Mouse (Mus musculus): ENCODE data around the gene Rfc1. TPM values are rescaled to one million over a fixed set of nuclear protein-coding genes. Genes with fewer than 3 reads are reported as not detected.

Rfc1 gene
- total RNA-seq, 1 experiment from 2014 or later = 41.1 TPM

DNA sequence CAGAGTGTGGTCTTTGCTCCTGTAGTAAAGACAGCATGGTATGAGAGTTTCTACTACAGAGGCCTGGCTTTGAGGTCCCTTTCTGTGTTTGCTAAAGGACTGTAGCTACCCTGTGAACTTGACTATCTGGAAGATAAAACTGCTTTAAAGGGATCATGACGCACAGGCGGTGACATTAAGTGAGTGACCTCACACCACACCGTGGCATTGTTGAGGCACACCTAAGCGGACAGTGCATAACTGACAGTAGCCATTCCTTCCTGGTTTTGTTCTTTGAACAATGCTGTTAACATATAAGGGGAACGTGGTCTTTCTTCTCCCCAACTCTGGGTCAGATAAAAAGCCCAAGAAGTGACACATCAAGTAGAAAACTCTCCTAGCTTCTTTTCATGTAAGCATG is 111.4 kb downstream of the Rfc1 start:
- no peak for ATAC-seq (replicated peaks; ENCODE audit: insufficient number of reproducible peaks, low FRiP score, low TSS enrichment, poor library complexity, severe bottlenecking)

DNA sequence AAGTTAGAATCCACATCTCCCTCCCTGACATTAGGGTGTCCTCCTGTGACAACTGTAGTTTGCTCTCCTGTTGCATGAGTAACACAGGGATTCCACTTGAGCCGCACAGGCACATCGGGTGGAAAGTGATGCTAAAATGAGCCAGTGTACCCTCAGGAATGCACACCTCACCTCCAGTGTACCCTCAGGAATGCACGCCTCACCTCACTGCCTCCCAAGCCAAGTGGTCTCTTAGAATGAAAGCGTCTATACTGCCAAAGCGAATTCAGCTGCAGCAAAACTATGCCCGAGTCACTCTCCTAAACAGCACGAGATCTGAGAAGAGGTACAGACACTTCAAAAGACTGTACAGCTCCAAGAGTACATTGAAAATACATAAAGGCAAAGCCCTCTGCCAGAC is 114.4 kb downstream of the Rfc1 start:
- ATAC-seq (replicated peaks; ENCODE audit: insufficient number of reproducible peaks, low FRiP score, low TSS enrichment, poor library complexity, severe bottlenecking) = no peak

DNA sequence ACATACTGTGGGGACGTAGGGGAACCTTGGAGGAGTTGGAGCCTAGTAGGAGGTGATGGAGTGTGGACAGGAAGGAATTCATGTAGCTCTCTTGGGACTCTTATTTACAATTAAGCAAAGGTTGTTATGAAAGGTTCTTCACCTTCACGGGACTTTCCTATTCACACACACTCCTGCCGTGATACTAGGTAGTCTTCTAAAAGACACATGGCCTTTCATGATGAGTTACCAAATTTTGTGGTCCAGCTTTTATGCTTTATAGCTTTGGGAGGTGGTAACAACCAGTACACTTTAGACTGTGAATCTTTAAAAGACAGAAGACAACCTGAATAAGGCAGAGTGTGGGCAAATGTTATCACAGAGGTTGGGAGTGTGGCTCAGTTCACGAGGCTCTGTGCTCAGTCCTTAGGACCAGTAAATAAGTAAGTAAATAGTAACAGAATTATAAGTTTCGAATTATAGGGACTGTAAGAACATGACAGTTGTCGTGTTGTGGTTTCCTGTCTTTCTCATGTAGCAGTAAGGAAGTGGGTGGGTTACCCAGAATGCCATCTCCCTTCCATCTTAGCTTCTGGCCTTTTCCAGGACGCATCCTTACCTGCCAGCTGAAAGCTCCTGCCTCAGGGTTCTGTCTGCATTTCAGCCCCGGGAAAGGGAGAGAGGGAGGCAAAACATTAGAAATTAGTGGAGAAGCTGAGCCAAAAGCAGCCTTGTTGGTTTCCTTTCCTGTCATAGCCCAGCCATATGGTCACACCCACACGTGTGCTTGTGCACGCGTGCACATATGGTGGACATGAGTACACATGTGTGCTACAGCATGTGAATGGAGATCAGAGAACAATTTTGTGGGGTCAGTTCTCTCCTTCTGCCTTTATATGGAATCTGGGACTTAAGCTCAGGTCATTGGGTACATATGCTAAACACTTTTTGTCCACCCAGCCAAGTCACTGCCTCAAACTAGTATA is 117.9 kb downstream of the Rfc1 start:
- ATAC-seq (replicated peaks; ENCODE audit: insufficient number of reproducible peaks, low FRiP score, low TSS enrichment, poor library complexity, severe bottlenecking) = no peak

DNA sequence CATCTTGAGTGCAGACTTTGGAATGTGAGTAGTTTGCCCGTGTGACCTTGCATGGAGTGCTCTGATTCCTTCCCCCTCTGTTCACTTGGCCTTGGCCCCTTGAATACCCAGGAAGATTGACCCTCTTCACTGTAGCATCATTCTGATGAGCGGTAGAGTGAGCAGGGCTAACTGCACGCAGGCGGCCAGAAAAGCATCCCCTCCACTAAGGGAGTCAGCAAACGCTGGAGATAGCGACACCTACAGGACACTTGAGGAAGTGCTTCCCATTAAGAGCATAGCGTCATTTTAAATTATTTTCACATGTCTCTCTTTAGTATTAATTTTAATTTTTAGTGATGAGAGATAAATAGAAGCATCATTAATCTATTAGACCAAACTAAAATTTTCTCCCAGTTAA is 122.1 kb downstream of the Rfc1 start:
- ATAC-seq (replicated peaks; ENCODE audit: insufficient number of reproducible peaks, low FRiP score, low TSS enrichment, poor library complexity, severe bottlenecking) = peak; percentile 85

Other genes starting within 250 kb of the Rfc1 start
- gene Tmem156, start 243.5 kb downstream of the Rfc1 start, total RNA-seq (2017) = 69.7 to 98.1 TPM (median 80.6 TPM) in 3 replicates
- gene Klhl5, start 228.1 kb downstream of the Rfc1 start, total RNA-seq (2017) = 73.5 to 108 TPM (median 98.7 TPM) in 3 replicates
- gene Wdr19, start 136.0 kb downstream of the Rfc1 start, total RNA-seq (2017) = 0.29 to 3.3 TPM (median 1.1 TPM) in 3 replicates
- not detected in 3 replicates for gene Klb, start 12.6 kb upstream of the Rfc1 start, total RNA-seq (2017)
- gene Rpl9, start 55.8 kb upstream of the Rfc1 start, total RNA-seq (2017) = 1,257 to 1,765 TPM (median 1,722 TPM) in 3 replicates
- gene Lias, start 55.8 kb upstream of the Rfc1 start, total RNA-seq (2017) = 34.4 to 51.5 TPM (median 37.0 TPM) in 3 replicates
- gene Ugdh, start 100.3 kb upstream of the Rfc1 start, total RNA-seq (2017) = 25.5 to 55.3 TPM (median 29.2 TPM) in 3 replicates
- gene Gm43552, start 157.2 kb upstream of the Rfc1 start, total RNA-seq (2017) = not detected in 3 replicates
- gene Smim14, start 201.5 kb upstream of the Rfc1 start, total RNA-seq (2017) = 93.9 to 122 TPM (median 116 TPM) in 3 replicates
- gene Ube2k, start 201.6 kb upstream of the Rfc1 start, total RNA-seq (2017) = 48.6 to 59.6 TPM (median 49.9 TPM) in 3 replicates